Mouse (Mus musculus): ENCODE results near the gene Orc2. TPM values are rescaled to one million over a fixed set of nuclear protein-coding genes. Genes with fewer than 3 reads are reported as not detected.
A peak's percentile ranks its signal among the peaks of the same experiment; 100 is the strongest.

Orc2 gene
- polyA plus RNA-seq, 1 experiment from 2014 or later, result 34.0 TPM

DNA sequence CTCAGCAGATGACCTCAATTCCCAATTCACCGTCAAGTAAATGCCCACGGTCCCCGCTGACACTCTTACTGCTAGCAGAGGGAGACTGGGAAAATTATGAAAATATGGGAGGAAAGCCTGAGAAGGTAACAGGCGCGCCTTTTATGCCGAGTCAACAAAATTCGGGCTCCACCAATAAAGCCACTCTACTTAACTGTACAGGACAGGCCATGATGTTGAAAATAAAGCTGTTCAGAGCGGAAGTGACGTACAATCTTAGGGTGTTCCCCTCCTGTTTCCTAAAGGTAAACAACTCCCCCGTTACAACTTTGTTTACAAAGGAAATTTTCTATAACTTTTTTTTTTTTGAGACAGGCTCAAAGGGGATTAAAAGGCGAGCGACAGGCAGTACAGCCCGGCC lies 82.0 kb downstream of the Orc2 start:
- Histone ChIP-seq H3K9me3 (replicated peaks) (no peaks in the 10 kb centered on the region), H3K4me1 (peaks cover 19% of the 10 kb centered on the region), H3K27ac (peak overlapping the region; percentile 99; the same call in 1 of the 2 replicates), H3K4me3 (peak overlapping the region; percentile 100), H3K36me3 (ENCODE audit: poor library complexity, severe bottlenecking) (peaks cover 32% of the 10 kb centered on the region), H3K4me2 (peak overlapping the region; percentile 80), H3K27me3 (no peaks in the 10 kb centered on the region), H3K9ac (peak overlapping the region; percentile 100)
- 12% methylated on average over 13 of the region's 13 CpGs for WGBS
- ATAC-seq, result peak; percentile 53

- 80% methylated on average over 7 of the region's 7 CpGs for WGBS
- H3K9me3 ChIP-seq (replicated peaks), result no peaks in the 10 kb centered on the region
- H3K4me1 ChIP-seq, result peaks cover 19% of the 10 kb centered on the region
- peaks cover 49% of the 10 kb centered on the region for H3K36me3 ChIP-seq (ENCODE audit: poor library complexity, severe bottlenecking)
- no peak overlapping the region for H3K4me3 ChIP-seq
- no peaks in the 10 kb centered on the region for H3K27me3 ChIP-seq
- no peak overlapping the region for H3K27ac ChIP-seq
- ATAC-seq, result no peak
- H3K9ac ChIP-seq, result no peak overlapping the region
- peak overlapping the region; percentile 80; the same call in 1 of the 2 replicates for H3K4me2 ChIP-seq
Measured at GRCm38 (mm10) chr1:58420961-58421360, 83.9 kb downstream of the Orc2 start.

DNA sequence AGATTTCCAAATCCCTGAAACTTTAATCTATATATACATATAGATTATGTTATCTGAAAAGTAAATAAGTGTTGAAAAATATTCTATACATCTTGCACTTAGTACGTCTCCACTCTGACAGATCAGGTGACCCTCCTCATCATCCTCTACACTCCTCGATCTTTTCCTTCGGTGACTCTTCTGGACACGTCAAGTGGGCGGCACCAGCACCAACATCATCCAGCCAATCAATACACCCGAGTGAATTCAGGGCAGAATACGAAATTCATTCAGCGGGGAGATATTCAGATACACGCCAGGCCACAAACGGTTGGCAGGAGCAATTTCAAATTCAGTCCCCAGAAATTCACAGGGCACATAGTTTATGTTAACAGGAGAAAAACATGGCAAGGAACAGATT lies 84.9 kb downstream of the Orc2 start:
- Histone ChIP-seq H3K4me1 (peaks cover 19% of the 10 kb centered on the region), H3K27me3 (no peaks in the 10 kb centered on the region), H3K27ac (no peak overlapping the region), H3K4me3 (no peak overlapping the region), H3K36me3 (ENCODE audit: poor library complexity, severe bottlenecking) (peaks cover 57% of the 10 kb centered on the region), H3K9me3 (replicated peaks) (no peaks in the 10 kb centered on the region), H3K9ac (no peak overlapping the region), H3K4me2 (no peak overlapping the region)
- ATAC-seq, result no peak
- WGBS, result 81% methylated on average over 10 of the region's 10 CpGs

DNA sequence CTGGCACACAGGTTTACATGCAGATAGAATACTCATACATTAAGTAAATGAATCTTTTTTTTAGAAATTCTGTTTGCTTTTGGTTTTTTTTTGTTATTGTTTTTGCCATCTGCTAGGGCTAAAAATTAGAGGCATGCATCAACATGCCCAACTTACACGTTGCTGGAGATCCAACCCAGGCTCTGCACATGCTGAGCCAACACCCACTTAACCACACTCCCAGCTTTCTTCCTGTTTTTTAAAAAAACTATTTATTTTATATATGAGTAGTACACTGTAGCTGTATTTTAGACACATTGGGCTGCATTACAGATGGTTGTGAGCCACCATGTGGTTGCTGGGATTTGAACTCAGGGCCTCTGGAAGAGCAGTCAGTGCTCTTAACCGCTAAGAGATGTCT lies 88.9 kb downstream of the Orc2 start:
- Histone ChIP-seq H3K4me3 (no peak overlapping the region), H3K4me1 (peaks cover 3% of the 10 kb centered on the region), H3K9ac (no peak overlapping the region), H3K27me3 (no peaks in the 10 kb centered on the region), H3K4me2 (no peak overlapping the region), H3K9me3 (replicated peaks) (no peaks in the 10 kb centered on the region), H3K36me3 (ENCODE audit: poor library complexity, severe bottlenecking) (peaks cover 87% of the 10 kb centered on the region), H3K27ac (no peak overlapping the region)
- WGBS, result 92% methylated on average over 2 of the region's 2 CpGs
- no peak for ATAC-seq

GRCm38 (mm10) chr1:58415442-58415841 lies 89.5 kb downstream of the Orc2 start:
- H3K36me3 ChIP-seq (ENCODE audit: poor library complexity, severe bottlenecking), result peaks cover 90% of the 10 kb centered on the region
- no peaks in the 10 kb centered on the region for H3K4me1 ChIP-seq
- 19% methylated on average over 1 of the region's 1 CpGs for WGBS
- H3K4me3 ChIP-seq, result no peak overlapping the region
- H3K27me3 ChIP-seq, result no peaks in the 10 kb centered on the region
- no peak overlapping the region for H3K27ac ChIP-seq
- no peak overlapping the region for H3K4me2 ChIP-seq
- ATAC-seq, result no peak
- no peak overlapping the region for H3K9ac ChIP-seq
- no peaks in the 10 kb centered on the region for H3K9me3 ChIP-seq (replicated peaks)

Other genes with a start within 250 kb of the Orc2 start
- 0.06 TPM in 1 of 2 replicates, not detected in the other for gene Aox2, start 226.8 kb downstream of the Orc2 start, polyA plus RNA-seq (2015; fragmentation: Nextera tagmentation; extraction: Ambion mirVana)
- 441 and 458 TPM in 2 replicates for gene Bzw1, start 112.2 kb downstream of the Orc2 start, polyA plus RNA-seq (2015; fragmentation: Nextera tagmentation; extraction: Ambion mirVana)
- 165 and 177 TPM in 2 replicates for gene Clk1, start 81.0 kb downstream of the Orc2 start, polyA plus RNA-seq (2015; fragmentation: Nextera tagmentation; extraction: Ambion mirVana)
- gene Nif3l1, start 60.0 kb downstream of the Orc2 start, polyA plus RNA-seq (2015; fragmentation: Nextera tagmentation; extraction: Ambion mirVana), result 64.1 and 64.8 TPM in 2 replicates
- 54.2 and 54.6 TPM in 2 replicates for gene Ppil3, start 59.6 kb downstream of the Orc2 start, polyA plus RNA-seq (2015; fragmentation: Nextera tagmentation; extraction: Ambion mirVana)
- gene Fam126b, start 81.2 kb upstream of the Orc2 start, polyA plus RNA-seq (2015; fragmentation: Nextera tagmentation; extraction: Ambion mirVana), result 10.8 TPM in 2 replicates
- 187 and 206 TPM in 2 replicates for gene Ndufb3, start 81.3 kb upstream of the Orc2 start, polyA plus RNA-seq (2015; fragmentation: Nextera tagmentation; extraction: Ambion mirVana)
- gene Als2cr12, start 190.9 kb upstream of the Orc2 start, polyA plus RNA-seq (2015; fragmentation: Nextera tagmentation; extraction: Ambion mirVana), result not detected in 2 replicates
- 17.1 and 22.8 TPM in 2 replicates for gene Cflar, start 206.4 kb upstream of the Orc2 start, polyA plus RNA-seq (2015; fragmentation: Nextera tagmentation; extraction: Ambion mirVana)

Measured in forebrain, embryonic 13.5 days (tissue).